Mouse (Mus musculus) hindbrain, embryonic 13.5 days (tissue): Measurements from ENCODE around the gene Plcxd2. TPM values are rescaled to one million over a fixed set of nuclear protein-coding genes. Genes with fewer than 3 reads are reported as not detected.

ENCODE experiments used
- ATAC-seq: fragments of 200-750 bp; cut with Nextera tagmentation; 2 replicates; pipeline ENCODE4 v1.8.0; 2017; ENCODE audit warnings: moderate TSS enrichment; ENCODE audit not compliant: low FRiP score
- H3K27ac ChIP-seq: fragments of 300-500 bp; sonication (generic); 2 replicates; pipeline ENCODE4 v1.5.1; 2015; ENCODE audit warnings: inconsistent platforms, mild to moderate bottlenecking, moderate library complexity
- H3K27me3 ChIP-seq: fragments of 300-500 bp; sonication (generic); 2 replicates; pipeline ENCODE4 v1.6.1; 2015; ENCODE audit warnings: mild to moderate bottlenecking, inconsistent platforms
- H3K36me3 ChIP-seq: fragments of 300-500 bp; sonication (generic); 2 replicates; pipeline ENCODE4 v1.6.1; 2015; ENCODE audit warnings: mild to moderate bottlenecking, inconsistent platforms
- H3K4me1 ChIP-seq: fragments of 300-500 bp; sonication (generic); replicated peaks from 2 replicates; pipeline ENCODE4 v1.6.1; 2015; ENCODE audit warnings: inconsistent platforms
- H3K4me2 ChIP-seq: fragments of 300-500 bp; sonication (generic); 2 replicates; pipeline ENCODE4 v1.6.1; 2015; ENCODE audit warnings: inconsistent platforms, mild to moderate bottlenecking, moderate library complexity
- H3K4me3 ChIP-seq: fragments of 300-500 bp; sonication (generic); 2 replicates; pipeline ENCODE4 v1.5.1; 2015; ENCODE audit warnings: mild to moderate bottlenecking, inconsistent platforms
- H3K9ac ChIP-seq: fragments of 300-500 bp; sonication (generic); 2 replicates; pipeline ENCODE4 v1.6.1; 2015; ENCODE audit warnings: mild to moderate bottlenecking, inconsistent platforms
- H3K9me3 ChIP-seq: fragments of 300-500 bp; sonication (generic); 2 replicates; pipeline ENCODE4 v1.6.1; 2016; ENCODE audit warnings: inconsistent platforms
- WGBS: fragments of 180-500 bp; shearing (Covaris S2); methylation state at CpG from one replicate; pipeline ENCODE4 v1.1.7; 2015; 5-methylcytosine and 5-hydroxymethylcytosine counted together
- polyA plus RNA-seq: library from polyadenylated mRNA; unstranded; fragments of >200 nt; fragmentation: Nextera tagmentation; extraction: Ambion mirVana; gene quantifications from 2 replicates; pipeline ENCODE4 v1.2.1, GENCODE M21; 2015

Plcxd2 gene
- polyA plus RNA-seq, 1 experiment from 2014 or later = 7.9 TPM

DNA sequence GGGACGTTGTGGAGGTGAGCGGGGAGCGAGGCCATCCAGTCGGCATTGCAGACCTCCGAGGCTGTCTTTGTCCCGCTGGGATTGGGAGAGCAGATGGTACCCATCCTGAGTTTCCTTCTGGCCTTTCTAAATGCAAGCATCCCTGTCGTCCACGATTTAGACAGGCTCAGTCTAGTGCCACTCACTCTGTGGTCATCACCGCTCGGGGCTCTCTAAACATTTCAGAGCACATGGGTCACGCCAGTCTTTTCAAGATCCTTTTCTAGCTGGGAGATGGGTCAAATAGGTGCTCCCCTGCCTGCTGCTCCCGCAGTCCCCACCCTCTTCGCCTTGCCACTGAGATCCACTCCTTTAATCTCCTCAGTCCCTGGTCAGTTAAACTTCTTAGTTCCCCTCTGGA lies 301 bp downstream of the Plcxd2 start:
- Histone ChIP-seq H3K9ac (peak overlapping the region; percentile 77), H3K27me3 (0 out of 2 replicates have a peak, but pooled peaks cover 3% of the 10 kb centered on the region), H3K9me3 (no peaks in the 10 kb centered on the region), H3K4me2 (peak overlapping the region; percentile 88), H3K27ac (peak overlapping the region; percentile 67), H3K36me3 (no peaks in the 10 kb centered on the region), H3K4me1 (peaks cover 25% of the 10 kb centered on the region), H3K4me3 (peak overlapping the region; percentile 69)
- under 1% methylated on average over 13 of the region's 13 CpGs for WGBS
- ATAC-seq = peak; percentile 50; the same call in 1 of the 2 replicates

GRCm38 (mm10) chr16:46008766-46009165 lies 1.3 kb downstream of the Plcxd2 start:
- H3K4me2 ChIP-seq = peak overlapping the region; percentile 88
- peak overlapping the region; percentile 77 for H3K9ac ChIP-seq
- no peak for ATAC-seq
- no peak overlapping the region for H3K27ac ChIP-seq
- 73% methylated on average over 3 of the region's 3 CpGs for WGBS
- peak overlapping the region; percentile 69 for H3K4me3 ChIP-seq
- H3K36me3 ChIP-seq = no peaks in the 10 kb centered on the region
- 0 out of 2 replicates have a peak, but pooled peaks cover 3% of the 10 kb centered on the region for H3K27me3 ChIP-seq
- peaks cover 25% of the 10 kb centered on the region for H3K4me1 ChIP-seq
- H3K9me3 ChIP-seq = no peaks in the 10 kb centered on the region

DNA sequence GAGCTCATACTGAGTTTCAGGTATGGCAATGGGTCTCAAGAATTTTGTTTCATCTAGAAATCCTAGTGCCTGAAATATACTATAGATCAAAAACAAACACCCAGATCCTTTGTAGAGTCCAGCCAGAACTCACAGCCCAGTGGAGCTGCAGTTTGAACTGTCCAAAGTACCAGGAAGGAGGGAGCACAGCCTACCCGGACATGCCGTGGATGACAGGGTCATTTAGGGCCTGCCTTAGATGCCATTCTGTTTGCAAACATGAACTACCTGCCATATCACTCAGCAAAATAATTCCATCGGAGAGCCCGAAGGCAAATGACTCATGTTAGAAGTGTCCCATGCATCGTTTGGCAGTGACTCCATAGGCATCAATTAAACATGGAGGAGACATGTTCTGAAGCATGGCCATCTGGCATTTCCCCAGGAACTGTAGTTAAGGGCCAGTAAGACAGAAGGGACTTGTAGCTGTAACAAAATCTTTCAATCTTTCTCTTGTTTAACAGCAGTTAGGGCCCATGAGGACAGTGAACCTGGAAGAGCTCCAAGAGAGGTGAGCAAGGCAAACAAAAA lies 1.9 kb downstream of the Plcxd2 start:
- no peak overlapping the region for H3K9ac ChIP-seq
- WGBS = 74% methylated on average over 5 of the region's 5 CpGs

GRCm38 (mm10) chr16:46006261-46006660 lies 3.8 kb downstream of the Plcxd2 start:
- Histone ChIP-seq H3K4me2 (no peak overlapping the region), H3K4me1 (peaks cover 25% of the 10 kb centered on the region), H3K36me3 (no peaks in the 10 kb centered on the region), H3K9me3 (no peaks in the 10 kb centered on the region), H3K4me3 (no peak overlapping the region), H3K27me3 (0 out of 2 replicates have a peak, but pooled peaks cover 3% of the 10 kb centered on the region), H3K9ac (no peak overlapping the region), H3K27ac (no peak overlapping the region)
- WGBS = 85% methylated on average over 10 of the region's 10 CpGs
- no peak for ATAC-seq

More for the DNA sequence above, 1.9 kb downstream of the Plcxd2 start:
- Histone ChIP-seq H3K27ac (no peak overlapping the region), H3K4me1 (peaks cover 25% of the 10 kb centered on the region), H3K36me3 (no peaks in the 10 kb centered on the region), H3K4me3 (peak overlapping the region; percentile 69), H3K27me3 (0 out of 2 replicates have a peak, but pooled peaks cover 3% of the 10 kb centered on the region), H3K9me3 (no peaks in the 10 kb centered on the region), H3K4me2 (peak overlapping the region; percentile 88)
- no peak for ATAC-seq

DNA sequence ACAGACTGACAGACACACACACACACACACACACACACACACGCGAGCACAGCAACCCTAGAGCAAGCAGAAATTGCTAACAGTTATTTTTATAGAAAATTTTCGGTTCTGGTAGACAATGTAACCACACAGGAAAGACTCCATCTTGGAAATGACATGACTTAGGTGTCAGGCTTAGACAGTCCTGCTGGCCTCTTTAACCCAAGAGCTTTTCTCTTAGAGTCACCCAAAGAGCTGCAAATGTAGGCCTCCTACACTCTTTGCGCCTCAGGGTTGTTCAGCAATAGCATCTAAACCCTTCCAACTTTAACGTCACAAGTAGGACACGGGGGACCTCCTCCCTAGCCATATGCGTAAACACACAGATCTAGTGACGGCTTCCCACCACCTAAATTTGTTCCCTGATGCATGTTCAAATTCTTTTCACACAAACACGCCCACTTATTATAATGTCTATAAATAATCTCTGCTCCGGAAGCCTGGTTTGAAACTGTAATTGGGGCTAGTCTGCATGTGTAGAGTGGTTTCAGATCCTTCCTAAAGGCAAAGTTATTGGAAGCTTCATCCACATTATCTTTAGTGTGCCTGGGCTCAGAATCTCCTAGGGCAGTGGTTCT lies 8.4 kb downstream of the Plcxd2 start:
- Histone ChIP-seq H3K4me1 (peaks cover 16% of the 10 kb centered on the region), H3K36me3 (no peaks in the 10 kb centered on the region), H3K27ac (no peak overlapping the region), H3K4me2 (no peak overlapping the region), H3K4me3 (no peak overlapping the region), H3K27me3 (peaks cover 7% of the 10 kb centered on the region; the same call in 1 of the 2 replicates), H3K9me3 (no peaks in the 10 kb centered on the region), H3K9ac (no peak overlapping the region)
- no peak for ATAC-seq
- 87% methylated on average over 10 of the region's 10 CpGs for WGBS

- WGBS = 76% methylated on average over 3 of the region's 3 CpGs
- no peak overlapping the region for H3K4me2 ChIP-seq
- no peaks in the 10 kb centered on the region for H3K9me3 ChIP-seq
- peaks cover 16% of the 10 kb centered on the region for H3K4me1 ChIP-seq
- H3K4me3 ChIP-seq = no peak overlapping the region
- ATAC-seq = no peak
- no peak overlapping the region for H3K27ac ChIP-seq
- no peak overlapping the region for H3K9ac ChIP-seq
- no peaks in the 10 kb centered on the region for H3K36me3 ChIP-seq
- H3K27me3 ChIP-seq = peaks cover 7% of the 10 kb centered on the region; the same call in 1 of the 2 replicates
Measured at GRCm38 (mm10) chr16:46000976-46001375, 9.0 kb downstream of the Plcxd2 start.

DNA sequence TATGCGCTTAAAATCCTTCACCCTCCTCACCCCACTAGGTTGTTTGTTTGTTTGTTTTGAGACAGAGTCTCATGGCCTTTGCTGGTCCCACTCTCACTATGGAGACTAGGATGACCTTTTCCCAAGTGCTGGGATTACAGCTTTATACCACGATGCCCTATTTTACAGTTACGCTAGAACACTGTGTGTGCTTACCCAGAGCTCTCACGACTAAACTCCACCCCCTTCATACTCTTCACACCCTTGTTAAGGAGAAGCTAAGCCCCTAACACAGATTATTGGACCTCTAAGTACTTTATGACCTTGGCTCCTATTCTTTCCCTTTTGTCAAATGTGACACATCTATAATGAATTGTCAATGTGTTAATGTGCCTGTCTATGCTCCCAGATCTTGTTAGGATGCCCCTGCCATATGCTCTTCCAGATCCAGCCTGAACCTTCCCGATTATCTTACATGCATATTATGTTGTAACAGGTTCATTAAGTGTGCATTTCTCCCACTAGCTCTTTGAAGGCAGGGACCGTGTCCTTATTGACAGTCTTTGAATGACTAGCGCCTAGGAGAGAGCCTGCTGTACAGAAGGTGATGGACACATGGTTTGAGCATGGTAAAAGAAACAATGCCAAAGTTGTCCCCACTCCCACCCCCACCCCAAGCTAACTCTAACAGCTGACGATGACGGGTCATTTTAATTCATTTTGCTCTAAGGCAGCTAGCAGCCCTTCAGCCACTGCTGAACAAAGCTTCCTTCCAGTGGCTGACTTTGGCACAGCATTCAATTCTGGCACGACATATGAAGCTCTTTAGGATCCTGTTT lies 10.4 kb downstream of the Plcxd2 start:
- peak; percentile 79 for ATAC-seq

GRCm38 (mm10) chr16:45998231-45998630 lies 11.8 kb downstream of the Plcxd2 start:
- Histone ChIP-seq H3K36me3 (no peaks in the 10 kb centered on the region), H3K27me3 (peaks cover 12% of the 10 kb centered on the region), H3K4me1 (peaks cover 16% of the 10 kb centered on the region), H3K4me2 (no peak overlapping the region), H3K9ac (no peak overlapping the region), H3K27ac (no peak overlapping the region), H3K4me3 (no peak overlapping the region), H3K9me3 (no peaks in the 10 kb centered on the region)
- ATAC-seq = no peak
- 79% methylated on average over 7 of the region's 7 CpGs for whole genome bisulfite sequencing

More for the DNA sequence above, 10.4 kb downstream of the Plcxd2 start:
- H3K4me3 ChIP-seq = no peak overlapping the region
- no peaks in the 10 kb centered on the region for H3K36me3 ChIP-seq
- 35% methylated on average over 10 of the region's 10 CpGs for WGBS
- H3K4me1 ChIP-seq = peaks cover 16% of the 10 kb centered on the region
- H3K27me3 ChIP-seq = peaks cover 12% of the 10 kb centered on the region
- H3K9ac ChIP-seq = no peak overlapping the region
- no peak overlapping the region for H3K4me2 ChIP-seq
- H3K27ac ChIP-seq = no peak overlapping the region
- no peaks in the 10 kb centered on the region for H3K9me3 ChIP-seq

GRCm38 (mm10) chr16:45990901-45991676 lies 18.9 kb downstream of the Plcxd2 start:
- Histone ChIP-seq H3K4me1 (no peaks in the 10 kb centered on the region), H3K27ac (no peak overlapping the region), H3K4me3 (no peak overlapping the region), H3K27me3 (peaks cover 11% of the 10 kb centered on the region; the same call in 1 of the 2 replicates), H3K36me3 (no peaks in the 10 kb centered on the region), H3K4me2 (no peak overlapping the region), H3K9ac (no peak overlapping the region), H3K9me3 (no peaks in the 10 kb centered on the region)
- ATAC-seq = no peak
- 48% methylated on average over 10 of the region's 10 CpGs for WGBS

DNA sequence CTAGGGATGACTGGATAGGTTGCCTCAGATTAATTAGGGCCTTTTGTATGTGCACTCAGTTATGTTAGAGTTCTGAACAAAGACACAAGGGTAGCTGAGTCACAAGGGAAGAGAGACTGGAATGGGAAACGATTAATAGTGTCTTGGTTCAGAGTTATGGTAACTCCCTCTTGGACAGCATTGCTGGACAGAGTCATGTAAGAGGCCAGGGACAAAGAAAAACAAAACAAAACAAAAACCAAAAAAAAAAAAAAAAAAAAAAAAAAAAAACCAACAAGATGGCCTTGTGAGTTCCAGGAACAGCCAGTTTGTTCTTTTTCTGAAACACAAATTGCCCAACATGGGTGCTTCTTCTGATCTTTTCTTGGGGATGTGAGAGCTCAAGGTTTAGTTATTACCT lies 23.8 kb downstream of the Plcxd2 start:
- H3K9ac ChIP-seq = no peak overlapping the region
- H3K9me3 ChIP-seq = no peaks in the 10 kb centered on the region
- H3K4me3 ChIP-seq = no peak overlapping the region
- ATAC-seq = no peak
- no peak overlapping the region for H3K27ac ChIP-seq
- H3K4me2 ChIP-seq = no peak overlapping the region
- H3K36me3 ChIP-seq = no peaks in the 10 kb centered on the region
- peaks cover 7% of the 10 kb centered on the region for H3K4me1 ChIP-seq
- no peaks in the 10 kb centered on the region for H3K27me3 ChIP-seq
- WGBS = 54% methylated on average over 1 of the region's 1 CpGs

DNA sequence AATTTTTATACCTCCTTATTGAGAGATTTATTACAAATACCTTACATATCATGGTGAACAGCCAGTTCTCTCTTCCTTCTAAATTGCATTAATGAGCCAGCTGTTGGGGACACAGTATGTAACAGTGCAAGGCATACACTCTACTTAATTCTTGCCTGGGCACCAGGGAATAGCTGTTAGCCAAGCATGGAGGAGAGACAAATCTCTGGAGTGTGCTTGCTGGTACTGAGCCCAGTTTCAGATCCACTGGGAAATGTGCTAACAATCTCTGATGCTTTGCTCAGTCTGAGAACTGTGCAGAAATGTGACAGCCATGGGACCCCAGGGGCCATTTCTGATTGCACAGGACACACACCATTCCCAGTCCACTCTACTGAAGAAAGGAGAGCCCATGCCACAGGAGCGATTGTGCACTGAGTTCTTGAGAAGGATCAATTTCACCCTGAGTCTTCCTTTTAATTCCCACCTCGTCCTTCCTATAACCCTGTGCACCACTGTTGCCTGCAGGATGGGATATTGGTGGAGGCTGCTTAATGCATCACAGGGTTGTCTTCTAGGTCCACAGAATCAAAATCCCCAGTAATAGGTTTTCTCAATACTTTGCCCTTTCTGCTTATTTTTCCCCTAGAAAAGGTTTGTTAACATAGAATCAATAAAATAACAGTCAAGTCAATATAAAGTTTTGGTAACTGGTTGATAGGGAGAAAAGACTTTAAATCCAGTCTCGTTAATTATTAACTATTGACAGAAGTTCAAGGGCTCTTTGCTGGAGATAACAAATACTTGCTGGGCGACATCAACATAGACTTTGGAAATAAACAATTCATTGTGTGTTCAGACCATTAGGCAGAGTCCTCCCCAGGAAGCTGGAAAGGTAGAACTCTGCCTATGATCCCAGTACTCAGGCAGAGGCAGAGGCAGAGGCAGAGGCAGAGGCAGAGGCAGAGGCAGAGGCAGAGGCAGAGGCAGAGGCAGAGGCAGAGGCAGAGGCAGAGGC lies 25.1 kb downstream of the Plcxd2 start:
- Histone ChIP-seq H3K4me3 (no peak overlapping the region), H3K27me3 (no peaks in the 10 kb centered on the region), H3K4me2 (no peak overlapping the region), H3K9me3 (no peaks in the 10 kb centered on the region), H3K36me3 (peaks cover 4% of the 10 kb centered on the region; the same call in 1 of the 2 replicates), H3K9ac (no peak overlapping the region), H3K27ac (peak overlapping the region; percentile 40; the same call in 1 of the 2 replicates), H3K4me1 (peaks cover 7% of the 10 kb centered on the region)
- WGBS = 85% methylated on average over 4 of the region's 4 CpGs
- peak; percentile 83 for ATAC-seq
